Mouse (Mus musculus) testis, adult 2 months (tissue): ENCODE measurements at regions not wholly inside any gene's neighbourhood (a gene's known extent, or its start where the extent isn't known, plus 50 kb on each side); places are given as distances from the start of the nearest gene placed in this dataset.

Experiments
- H3K27ac ChIP-seq: fragments of 200-500 bp; 2 replicates; pipeline ENCODE4 v1.5.1; 2012; ENCODE audit warnings: low read depth, low read length; ENCODE audit not compliant: control insufficient read depth, insufficient read depth
- H3K27me3 ChIP-seq: fragments of 200-500 bp; 2 replicates; pipeline ENCODE4 v1.6.1; 2012; ENCODE audit warnings: mild to moderate bottlenecking, low read length, moderate library complexity; ENCODE audit not compliant: control insufficient read depth, insufficient read depth
- H3K36me3 ChIP-seq: fragments of 200-500 bp; 2 replicates; pipeline ENCODE4 v1.6.1; 2012; ENCODE audit warnings: mild to moderate bottlenecking, low read length; ENCODE audit not compliant: control insufficient read depth, insufficient read depth
- H3K4me1 ChIP-seq: fragments of 200-500 bp; 2 replicates; pipeline ENCODE4 v1.6.1; 2012; ENCODE audit warnings: low read length; ENCODE audit not compliant: control insufficient read depth, insufficient read depth
- H3K4me3 ChIP-seq: fragments of 200-500 bp; 2 replicates; pipeline ENCODE4 v1.5.1; 2012; ENCODE audit warnings: low read depth, mild to moderate bottlenecking, low read length, moderate library complexity, mixed read lengths; ENCODE audit not compliant: control insufficient read depth
- CTCF ChIP-seq: fragments of 200-500 bp; IDR thresholded peaks from 2 replicates; pipeline ENCODE4 v1.5.1; 2012; ENCODE audit warnings: low read depth, mild to moderate bottlenecking, inconsistent platforms, low read length, moderate library complexity; ENCODE audit not compliant: control insufficient read depth, insufficient read depth, insufficient replicate concordance
- POLR2A ChIP-seq: fragments of 200-500 bp; IDR thresholded peaks from 2 replicates; pipeline ENCODE4 v1.6.1; 2012; ENCODE audit warnings: low read depth, mild to moderate bottlenecking, inconsistent platforms, low read length, moderate library complexity; ENCODE audit not compliant: control insufficient read depth

DNA sequence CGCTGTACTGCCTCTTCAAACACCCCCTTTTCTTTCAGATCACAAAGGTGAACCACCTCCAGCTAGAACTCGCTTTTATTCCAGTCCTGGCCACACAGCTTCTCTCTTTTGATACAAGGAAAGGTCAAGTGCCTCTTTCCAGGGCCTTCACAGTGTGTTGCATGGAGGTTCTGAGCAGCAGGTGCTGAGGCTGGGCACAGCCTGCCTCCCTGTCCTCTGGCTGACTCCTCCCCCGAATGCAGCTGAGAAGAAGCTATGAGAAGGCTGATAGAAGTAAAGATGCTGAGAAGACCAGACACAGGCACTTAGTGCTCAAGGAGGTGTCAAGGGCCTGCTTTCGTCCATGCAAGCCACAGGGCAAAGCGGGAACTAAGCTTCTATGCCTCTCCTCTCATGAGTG, 248.2 kb downstream of the Pdcd6ip start:
- H3K27me3 ChIP-seq, result no peaks in the 10 kb centered on the region
- no peaks in the 10 kb centered on the region for H3K36me3 ChIP-seq
- no peak overlapping the region for H3K4me3 ChIP-seq
- H3K4me1 ChIP-seq, result no peaks in the 10 kb centered on the region
- no peak overlapping the region for H3K27ac ChIP-seq
- TF ChIP-seq POLR2A (no peak), CTCF (no peak)

DNA sequence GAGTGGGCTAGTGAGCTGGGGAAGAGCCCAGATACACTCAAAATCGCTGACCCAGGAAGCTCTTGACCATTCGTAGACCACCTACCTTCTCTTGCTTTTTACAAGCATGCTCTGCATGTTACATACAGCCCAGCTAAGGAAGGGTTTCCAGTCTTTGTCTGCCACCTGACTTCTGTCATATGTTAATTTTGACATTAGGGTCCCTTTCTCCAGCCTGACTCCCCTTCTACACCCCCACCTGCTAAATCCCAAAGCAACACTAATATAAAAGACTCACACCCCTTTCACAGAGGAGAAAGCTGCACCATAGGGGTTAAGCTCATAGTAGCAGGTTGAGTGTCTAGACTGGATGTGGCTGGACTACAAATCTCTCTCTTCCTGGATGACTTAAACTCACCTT, 248.8 kb downstream of the Pdcd6ip start:
- Histone ChIP-seq H3K36me3 (no peaks in the 10 kb centered on the region), H3K27ac (no peak overlapping the region), H3K4me1 (no peaks in the 10 kb centered on the region), H3K27me3 (no peaks in the 10 kb centered on the region), H3K4me3 (no peak overlapping the region)
- TF ChIP-seq CTCF, result no peak
- TF ChIP-seq POLR2A, result no peak

DNA sequence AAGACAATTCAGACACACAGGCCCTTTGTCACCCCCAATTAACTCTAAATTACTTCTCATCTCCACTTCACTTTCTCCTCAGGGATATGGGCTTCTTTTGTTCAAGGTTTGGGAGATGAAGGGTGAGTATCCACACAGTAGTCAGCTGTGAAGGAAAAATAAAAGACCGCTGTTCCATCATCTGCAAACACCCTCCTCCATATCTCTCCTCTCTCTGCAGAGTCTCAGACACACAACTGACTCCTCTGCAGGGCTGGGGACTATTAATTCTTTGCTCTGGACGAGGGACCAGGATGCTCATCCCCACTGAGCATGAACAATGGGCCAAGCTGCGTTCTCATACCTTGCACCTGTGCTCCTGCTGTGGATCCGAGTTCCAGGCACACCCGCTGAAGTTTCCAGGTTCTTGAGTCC, 249.3 kb downstream of the Pdcd6ip start:
- Histone ChIP-seq H3K27me3 (no peaks in the 10 kb centered on the region), H3K4me3 (no peak overlapping the region), H3K27ac (no peak overlapping the region), H3K4me1 (no peaks in the 10 kb centered on the region), H3K36me3 (no peaks in the 10 kb centered on the region)
- no peak for TF ChIP-seq CTCF
- TF ChIP-seq POLR2A, result no peak

DNA sequence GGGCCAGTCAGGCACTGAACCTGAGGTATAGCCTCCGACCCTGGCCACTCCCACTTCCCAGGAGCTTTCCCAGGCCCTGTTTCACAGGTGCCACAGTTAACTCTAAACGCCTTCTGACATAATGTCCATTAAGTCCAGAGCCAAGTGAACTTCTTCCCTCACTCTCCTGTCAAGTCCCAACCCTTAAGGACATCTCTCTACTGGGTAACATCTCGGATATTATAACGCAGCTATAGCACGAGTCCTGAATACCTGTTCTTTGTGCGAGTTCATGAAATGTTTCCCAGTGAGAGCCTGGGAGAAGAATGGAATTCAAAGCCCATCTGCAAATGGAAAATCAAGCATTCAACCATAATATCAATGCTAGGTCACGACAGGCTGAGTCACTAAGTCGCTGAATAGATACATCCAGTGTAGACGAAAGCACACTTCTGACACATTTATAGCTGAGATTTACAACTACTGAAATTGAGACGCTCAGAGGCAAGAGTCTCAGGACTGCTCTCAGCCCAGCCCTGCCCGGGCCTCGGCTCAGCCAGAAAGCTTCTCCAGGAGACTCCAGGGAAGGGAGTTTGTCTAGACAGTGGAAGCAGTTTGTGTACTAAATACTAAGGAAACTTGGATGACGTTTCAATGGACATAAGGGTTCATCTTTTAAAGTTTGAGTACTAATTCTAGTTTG, 250.7 kb downstream of the Pdcd6ip start:
- Histone ChIP-seq H3K27ac (no peak overlapping the region), H3K36me3 (no peaks in the 10 kb centered on the region)
- no peak for TF ChIP-seq POLR2A
- TF ChIP-seq CTCF, result no peak

DNA sequence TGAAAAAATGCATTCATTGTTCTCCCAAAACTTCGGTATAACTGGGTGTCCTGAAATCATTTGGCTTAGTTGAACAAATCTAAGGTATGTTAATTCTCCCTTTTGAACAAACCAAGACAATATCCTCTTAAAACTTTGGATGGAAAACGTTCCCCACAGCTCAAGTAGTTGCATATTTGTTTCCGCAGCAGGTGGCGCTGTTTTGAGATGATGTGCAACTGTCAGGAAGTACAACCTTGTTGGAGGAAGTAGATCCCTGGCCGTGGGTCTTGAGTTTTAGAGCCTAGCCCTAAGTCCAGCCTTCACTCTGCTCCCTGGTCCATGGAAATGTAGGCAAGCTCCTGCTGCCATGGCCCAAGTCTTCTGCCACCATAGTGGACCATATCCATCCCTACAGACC, 252.5 kb downstream of the Pdcd6ip start:
- Histone ChIP-seq H3K4me3 (no peak overlapping the region), H3K27ac (no peak overlapping the region), H3K4me1 (no peaks in the 10 kb centered on the region), H3K27me3 (no peaks in the 10 kb centered on the region), H3K36me3 (no peaks in the 10 kb centered on the region)
- TF ChIP-seq POLR2A (no peak), CTCF (no peak)

More for the DNA sequence above, 250.7 kb downstream of the Pdcd6ip start:
- H3K4me1 ChIP-seq, result no peaks in the 10 kb centered on the region
- no peak overlapping the region for H3K4me3 ChIP-seq
- H3K27me3 ChIP-seq, result no peaks in the 10 kb centered on the region

DNA sequence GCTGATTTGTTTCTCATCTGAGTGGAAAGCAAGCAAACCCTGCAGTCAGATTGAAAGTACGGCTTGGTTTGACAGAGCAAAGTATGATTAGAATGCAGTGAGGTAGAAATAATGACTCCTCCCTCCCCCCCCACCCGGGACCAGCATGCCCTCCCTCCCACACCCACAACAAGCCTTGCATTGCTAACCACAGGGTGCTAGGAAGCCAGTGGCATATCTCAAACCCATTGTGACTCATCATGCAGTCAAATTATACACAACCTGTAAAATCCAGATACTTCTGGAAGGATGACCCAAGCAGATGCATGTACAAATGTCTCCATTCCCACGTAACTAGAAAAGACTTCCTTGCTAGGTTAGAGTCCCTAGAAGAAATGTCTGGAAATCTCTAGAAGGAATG, 254.8 kb downstream of the Pdcd6ip start:
- Histone ChIP-seq H3K36me3 (no peaks in the 10 kb centered on the region), H3K4me3 (no peak overlapping the region), H3K27me3 (no peaks in the 10 kb centered on the region), H3K4me1 (no peaks in the 10 kb centered on the region), H3K27ac (no peak overlapping the region)
- TF ChIP-seq POLR2A (no peak), CTCF (no peak)

DNA sequence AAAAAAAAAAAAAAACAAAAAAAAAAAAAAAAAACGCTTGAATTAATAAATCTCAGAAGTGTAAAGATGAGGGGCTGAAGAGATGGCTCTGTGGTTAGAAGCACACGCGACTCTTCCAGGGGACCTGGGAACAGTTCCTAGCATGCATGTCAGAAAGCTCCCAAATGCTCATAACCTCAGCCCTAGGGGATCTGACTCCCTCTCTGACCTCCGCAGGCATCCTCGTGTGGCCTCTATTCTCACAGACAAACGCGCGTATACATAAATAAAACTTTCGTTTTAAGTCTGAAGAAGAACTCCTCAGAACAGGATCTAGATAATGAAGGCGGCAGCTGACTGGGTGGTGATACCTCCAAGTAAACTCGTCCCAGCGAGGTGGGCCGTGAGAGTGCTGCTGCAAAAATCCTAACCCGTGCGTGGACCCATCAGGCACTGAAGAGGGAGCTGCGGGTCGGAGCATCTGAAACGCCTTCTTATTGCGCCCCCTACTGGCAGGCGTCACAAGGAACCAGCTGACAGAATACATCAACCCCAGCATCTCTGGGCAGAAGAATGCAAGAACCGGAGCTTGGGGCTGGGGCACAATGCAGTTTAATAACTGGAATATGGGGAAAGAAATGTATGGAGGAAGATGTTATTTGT, 266.2 kb downstream of the Pdcd6ip start:
- H3K27ac ChIP-seq, result no peak overlapping the region
- no peaks in the 10 kb centered on the region for H3K36me3 ChIP-seq
- H3K4me3 ChIP-seq, result peak overlapping the region; percentile 66
- H3K4me1 ChIP-seq, result no peaks in the 10 kb centered on the region; the same call in 1 of the 2 replicates
- TF ChIP-seq POLR2A, result no peak
- TF ChIP-seq CTCF, result peak; percentile 91; the same call in 1 of the 2 replicates
- H3K27me3 ChIP-seq, result no peaks in the 10 kb centered on the region
